Mouse (Mus musculus): ENCODE measurements around the gene Kcnip1.
A peak's percentile ranks its signal among the peaks of the same experiment; 100 is the strongest.

Kcnip1 gene

DNA sequence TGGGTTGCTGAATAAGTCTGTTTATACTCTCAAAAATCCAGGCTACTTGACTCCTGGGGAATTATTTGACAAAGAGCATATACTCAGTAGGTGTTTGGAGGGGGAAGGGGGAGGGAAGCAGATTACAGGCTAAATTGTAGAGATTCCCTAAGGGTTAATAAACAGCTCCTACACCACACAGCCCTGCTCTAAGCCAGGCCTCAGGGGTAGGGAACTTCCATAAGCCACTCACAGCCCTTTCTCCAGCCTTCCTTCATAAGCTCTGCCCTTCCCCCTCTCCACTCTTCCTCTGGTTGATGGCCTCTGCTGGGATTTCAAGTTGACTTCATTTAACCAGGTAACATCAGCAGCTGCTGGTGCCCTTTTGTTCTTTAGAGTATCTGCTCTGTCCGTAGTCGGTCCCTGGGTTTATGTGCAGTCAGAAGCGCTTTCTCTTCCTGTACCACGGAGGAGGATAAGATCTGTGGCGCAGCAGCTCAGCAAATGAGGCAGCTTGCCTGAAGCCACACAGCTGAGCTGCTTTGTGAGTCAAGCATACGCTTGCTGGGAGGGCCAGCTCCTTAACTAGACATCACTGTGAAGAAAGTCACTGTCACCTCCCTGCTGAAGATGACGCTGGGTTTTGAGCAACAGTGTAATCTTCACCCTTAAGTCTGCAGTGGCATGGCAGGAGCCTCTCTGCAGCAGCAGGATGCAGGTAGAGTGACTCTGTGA lies 54.2 kb downstream of the Kcnip1 start:
- DNase-seq (ENCODE audit: low spot score): no peak

DNA sequence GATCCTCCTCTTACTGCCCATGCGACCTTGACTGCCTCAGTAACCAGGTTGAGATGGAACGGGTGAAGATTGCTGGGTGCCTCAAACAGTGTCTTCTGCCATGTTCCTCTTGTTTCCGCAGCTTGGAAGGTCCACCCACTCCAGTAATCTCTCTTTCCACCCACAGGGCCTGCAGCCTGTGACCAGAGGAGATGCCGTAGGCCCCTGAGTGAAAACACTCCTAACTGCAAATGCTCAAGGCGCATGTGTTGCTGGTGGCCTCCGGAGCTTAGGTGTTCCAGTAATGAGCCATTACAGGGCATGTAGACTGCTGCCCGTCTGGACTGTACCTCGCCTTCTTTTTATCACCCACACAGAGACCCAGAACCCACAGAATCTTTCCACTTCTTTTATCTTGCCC lies 55.3 kb downstream of the Kcnip1 start:
- DNase-seq (ENCODE audit: low spot score): no peak

DNA sequence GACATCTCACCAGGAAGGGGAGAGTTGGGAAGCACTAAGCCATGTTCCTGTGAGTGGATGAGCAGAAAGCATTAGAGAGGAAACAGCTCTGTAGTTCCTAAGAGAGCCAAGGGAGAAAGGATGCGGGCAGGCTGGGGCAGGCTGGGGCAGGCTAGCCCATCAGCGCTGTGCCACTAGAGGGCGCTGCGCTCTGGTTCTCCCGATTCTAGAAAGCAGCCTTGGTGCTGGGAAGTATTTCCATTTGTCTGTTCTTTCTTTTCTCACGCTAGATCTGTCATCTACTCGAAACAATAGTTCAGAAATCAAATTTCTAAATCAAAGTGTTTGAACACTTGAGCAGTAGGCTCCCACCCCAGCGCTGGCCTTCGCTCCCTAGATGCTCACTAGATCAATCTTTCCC lies 58.7 kb downstream of the Kcnip1 start:
- DNase-seq (ENCODE audit: low spot score): no peak

DNA sequence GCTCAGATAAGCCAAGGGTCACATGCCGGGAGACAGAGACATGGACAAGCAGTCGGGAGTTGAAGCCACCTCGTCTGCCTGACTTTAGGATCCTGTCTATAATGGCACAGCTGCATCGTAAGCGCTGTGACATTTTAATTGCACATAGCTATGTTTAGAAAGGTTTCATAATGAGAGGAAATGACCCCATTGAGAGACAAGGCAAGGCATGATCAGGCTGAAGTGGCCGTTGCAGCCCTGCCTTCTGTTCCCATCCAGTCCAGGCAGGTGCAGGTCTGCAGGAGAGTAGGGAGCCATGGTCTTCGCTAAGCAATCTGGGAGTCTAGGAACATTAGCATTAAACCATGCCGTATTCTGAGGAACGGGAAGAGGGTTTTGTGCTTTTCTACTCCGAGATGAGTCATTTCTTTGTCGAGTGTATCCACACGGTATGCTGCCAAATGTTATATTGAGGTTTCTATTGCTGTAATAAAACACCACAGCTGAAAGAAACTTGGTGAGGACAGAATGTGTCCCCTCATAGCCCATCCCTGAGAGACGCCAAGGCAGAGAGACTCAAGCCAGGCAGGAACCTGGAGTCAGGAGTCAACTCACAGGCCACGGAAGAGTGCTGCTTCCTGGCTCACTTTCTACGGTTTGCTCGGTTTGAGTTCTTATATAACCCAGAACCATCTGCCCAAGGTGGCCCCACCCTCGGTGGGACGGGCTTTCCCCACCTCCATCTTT lies 60.4 kb downstream of the Kcnip1 start:
- no peak for DNase-seq (ENCODE audit: low spot score)

GRCm38 (mm10) chr11:33931836-33932385 lies 61.0 kb downstream of the Kcnip1 start:
- peak; percentile 24 for DNase-seq (ENCODE audit: low spot score)

GRCm38 (mm10) chr11:33929412-33929811 lies 63.5 kb downstream of the Kcnip1 start:
- DNase-seq (ENCODE audit: low spot score): no peak

DNA sequence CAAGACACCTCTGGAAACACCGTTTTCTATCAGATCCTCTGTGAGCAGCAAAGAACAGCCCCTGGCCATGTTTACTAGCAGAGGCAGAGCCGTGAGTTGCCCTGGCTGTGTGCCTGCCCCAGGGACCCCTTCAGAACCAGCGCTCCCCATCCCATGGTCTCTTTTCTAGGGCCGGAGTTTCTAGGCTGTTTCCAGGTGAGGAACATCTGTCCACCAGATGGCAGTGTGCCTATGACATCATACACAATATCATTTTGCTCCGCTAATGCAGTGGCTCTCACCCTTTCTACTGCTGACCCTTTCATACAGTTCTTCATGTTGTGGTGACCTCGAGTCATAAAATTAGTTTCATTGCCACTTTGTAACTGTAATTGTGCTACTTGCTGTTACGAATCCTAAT lies 64.3 kb downstream of the Kcnip1 start:
- DNase-seq (ENCODE audit: low spot score): peak; percentile 84

DNA sequence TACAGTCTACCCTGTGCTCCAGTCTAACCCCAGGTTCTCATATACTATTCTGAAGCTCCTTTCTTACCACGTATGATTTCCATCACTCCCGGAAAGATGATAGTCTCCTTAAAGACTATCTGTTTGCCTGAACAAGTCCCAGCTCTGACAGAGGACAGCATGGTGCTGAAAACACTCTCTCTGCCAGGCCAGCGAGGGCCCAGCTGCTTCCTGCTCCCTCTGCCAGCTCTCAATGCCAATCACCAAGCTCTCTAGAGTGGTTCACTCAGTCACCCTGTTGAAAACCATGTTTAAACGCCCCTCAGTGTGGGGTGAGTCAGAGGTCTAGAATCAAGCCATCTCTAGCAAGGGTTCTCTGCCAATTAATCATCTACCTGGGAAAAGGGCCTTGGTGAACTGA lies 65.1 kb downstream of the Kcnip1 start:
- DNase-seq (ENCODE audit: low spot score): no peak

DNA sequence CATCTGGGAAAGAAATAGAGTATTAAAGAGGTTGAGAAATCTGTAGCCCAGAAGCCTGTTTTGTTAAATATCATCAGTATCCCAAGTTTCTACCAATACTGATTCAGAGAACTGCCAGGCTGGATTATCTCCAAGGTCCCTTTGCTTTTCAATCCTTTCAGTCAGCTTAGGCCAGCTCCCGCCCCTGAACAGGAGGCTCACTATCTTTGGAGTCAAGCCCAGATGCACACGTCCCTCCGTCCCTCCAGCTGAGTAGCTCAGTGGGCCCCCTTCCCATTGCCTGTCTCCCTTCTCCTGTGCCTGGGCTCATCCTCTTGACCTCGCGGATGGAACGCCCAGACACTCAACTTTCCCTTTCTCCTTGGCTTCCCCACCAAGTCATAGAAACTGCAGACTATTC lies 65.6 kb downstream of the Kcnip1 start:
- DNase-seq (ENCODE audit: low spot score): no peak

DNA sequence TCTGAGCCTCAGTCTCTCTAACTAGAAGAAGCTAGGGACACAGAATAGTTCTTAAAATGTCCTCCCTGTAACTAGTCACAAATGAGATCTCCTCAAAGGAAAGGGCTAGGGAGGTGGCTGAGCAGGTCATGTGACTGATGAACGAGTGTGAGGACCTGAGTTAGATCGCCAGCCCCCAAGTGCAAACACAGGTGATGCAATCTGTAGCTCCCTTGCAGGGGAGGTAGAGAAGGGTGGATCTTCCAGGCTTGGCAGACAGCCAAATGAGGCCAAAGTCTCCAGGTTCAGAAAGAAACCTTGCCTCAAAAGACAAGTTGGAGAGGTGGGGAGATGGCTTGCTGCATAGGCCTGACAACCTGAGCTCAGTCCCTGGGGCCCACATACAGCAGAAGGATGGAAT lies 66.4 kb downstream of the Kcnip1 start:
- DNase-seq (ENCODE audit: low spot score): no peak

GRCm38 (mm10) chr11:33925778-33926177 lies 67.2 kb downstream of the Kcnip1 start:
- no peak for DNase-seq (ENCODE audit: low spot score)

DNA sequence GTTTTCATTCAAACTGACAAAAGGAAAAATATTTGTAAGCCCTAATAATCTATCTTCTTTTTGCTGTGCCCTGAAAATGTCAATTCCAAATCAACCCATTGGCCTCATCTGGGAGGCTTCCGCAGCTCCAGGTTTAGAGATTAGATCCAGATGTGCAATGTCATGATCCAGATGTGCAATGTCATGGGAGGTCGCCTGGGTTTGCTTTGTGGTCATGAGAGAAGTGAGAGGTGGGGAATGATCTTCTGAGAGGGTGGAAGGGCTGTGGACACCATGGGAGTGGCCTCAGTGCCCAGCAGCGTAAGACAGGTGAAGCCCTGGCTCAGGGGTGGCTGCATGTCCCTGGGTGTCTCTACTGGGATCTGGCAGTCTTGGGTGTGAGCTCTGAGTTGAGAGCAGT lies 69.9 kb downstream of the Kcnip1 start:
- peak; percentile 53 for DNase-seq (ENCODE audit: low spot score)

- DNase-seq (ENCODE audit: low spot score): no peak
Measured at GRCm38 (mm10) chr11:33921451-33921850, 71.5 kb downstream of the Kcnip1 start.

DNA sequence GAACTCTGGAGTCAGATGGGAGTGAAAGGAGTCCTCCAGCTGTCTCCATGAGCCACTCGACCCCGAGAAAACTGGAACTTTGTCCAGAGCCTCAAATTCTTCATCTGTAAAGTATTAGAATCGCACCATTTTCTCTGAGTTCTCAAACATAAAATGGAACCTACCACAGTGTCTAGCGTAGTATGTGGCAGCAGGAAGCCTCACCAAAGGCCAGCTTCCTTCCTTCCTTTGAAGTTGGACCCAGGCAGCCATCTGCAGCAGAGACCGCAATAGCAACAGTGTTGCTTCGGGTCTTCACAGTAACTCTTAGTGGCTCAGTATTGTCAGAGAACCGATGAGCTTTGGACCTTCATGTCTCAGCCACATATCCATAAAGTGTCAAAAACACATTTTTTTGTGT lies 73.1 kb downstream of the Kcnip1 start:
- no peak for DNase-seq (ENCODE audit: low spot score)

- DNase-seq (ENCODE audit: low spot score): no peak
Measured at GRCm38 (mm10) chr11:33918424-33918823, 74.5 kb downstream of the Kcnip1 start.

GRCm38 (mm10) chr11:33917574-33917973 lies 75.4 kb downstream of the Kcnip1 start:
- peak; percentile 70 for DNase-seq (ENCODE audit: low spot score)

- no peak for DNase-seq (ENCODE audit: low spot score)
Measured at GRCm38 (mm10) chr11:33914216-33914615, 78.7 kb downstream of the Kcnip1 start.

DNA sequence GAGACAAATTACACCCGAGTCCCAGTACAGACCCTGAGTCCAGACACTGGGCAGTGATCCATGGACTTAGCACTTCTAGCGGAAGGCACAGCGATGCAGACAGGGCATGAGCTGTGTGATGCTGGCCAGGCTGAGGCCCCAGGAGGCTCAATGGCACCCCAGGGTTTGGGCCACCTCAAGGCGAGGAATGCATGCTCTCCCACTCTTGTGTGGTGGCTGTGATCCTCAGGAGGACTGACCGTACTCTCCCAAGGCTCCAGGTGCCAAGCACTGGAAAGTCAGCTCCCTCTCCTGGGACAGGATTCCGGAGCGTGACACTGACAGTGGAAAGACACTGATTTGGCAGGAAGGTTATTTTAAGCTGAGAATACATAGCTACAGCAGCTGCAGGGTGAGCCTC lies 79.9 kb downstream of the Kcnip1 start:
- DNase-seq (ENCODE audit: low spot score): no peak

DNA sequence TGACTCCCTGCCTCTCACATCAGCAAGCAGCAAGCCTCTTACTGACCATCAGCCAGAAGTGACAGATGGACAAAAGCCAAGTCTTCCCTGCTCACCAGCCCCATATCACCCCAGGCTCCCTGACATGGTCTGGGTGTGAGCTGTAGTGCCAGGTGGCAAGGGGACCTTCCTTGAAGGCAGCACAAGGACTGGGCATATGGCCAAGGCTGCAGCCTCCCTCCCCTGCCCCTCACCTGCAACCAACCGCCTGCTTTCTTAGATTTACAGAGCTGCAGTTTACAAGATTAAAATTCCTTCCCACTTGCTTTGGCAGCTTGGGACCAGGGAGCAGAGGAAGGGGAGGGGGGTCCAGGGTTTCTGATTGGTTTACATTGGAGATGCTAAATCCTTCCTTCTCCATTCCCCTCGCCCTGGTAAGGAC lies 80.8 kb downstream of the Kcnip1 start:
- DNase-seq (ENCODE audit: low spot score): no peak

GRCm38 (mm10) chr11:33910982-33911381 lies 82.0 kb downstream of the Kcnip1 start:
- DNase-seq (ENCODE audit: low spot score): no peak

GRCm38 (mm10) chr11:33908360-33909175 lies 84.4 kb downstream of the Kcnip1 start:
- DNase-seq (ENCODE audit: low spot score): no peak

DNA sequence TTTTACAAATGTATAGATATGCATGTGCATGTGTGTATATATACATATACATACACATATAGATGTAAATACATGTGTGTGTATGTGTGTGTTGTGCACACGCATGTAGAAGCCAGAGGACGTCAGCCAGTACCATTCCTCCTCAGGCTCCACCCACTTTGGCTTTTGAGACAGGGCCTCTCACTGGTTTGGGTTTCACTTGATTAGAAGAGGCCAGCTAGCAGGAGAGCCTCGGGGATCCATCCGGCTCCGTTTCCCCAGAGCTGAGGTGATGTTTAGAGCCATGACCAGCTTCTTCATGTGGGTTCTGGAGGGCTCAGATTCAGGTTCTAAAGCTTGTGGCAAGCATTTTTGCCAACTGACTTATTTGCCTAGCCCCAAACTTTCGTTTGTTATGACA lies 89.5 kb downstream of the Kcnip1 start:
- no peak for DNase-seq (ENCODE audit: low spot score)

DNA sequence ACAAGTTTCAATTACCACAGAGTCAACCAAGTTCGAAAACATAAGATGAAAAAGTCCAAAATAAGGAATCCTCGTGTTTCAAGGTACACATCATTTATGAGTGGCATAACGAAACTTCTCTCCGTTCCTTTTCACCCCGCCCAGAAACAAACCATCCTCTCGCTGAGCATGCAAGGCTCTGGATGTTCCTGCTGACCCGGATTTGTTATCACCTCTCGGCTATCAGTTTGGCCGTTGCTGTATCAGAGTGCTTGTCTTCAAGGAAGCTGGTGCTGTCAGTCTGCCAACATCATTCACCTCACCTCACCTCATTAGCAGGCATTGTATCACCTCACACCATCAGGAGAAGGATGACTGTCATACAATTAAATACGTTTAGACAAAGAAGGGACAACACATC lies 90.6 kb downstream of the Kcnip1 start:
- no peak for DNase-seq (ENCODE audit: low spot score)

Measured in embryo, embryonic 10 days (tissue).